Mouse (Mus musculus) liver, embryonic 14.5 days (tissue): ENCODE measurements around the gene Ebf1.

ENCODE experiments used
- CTCF ChIP-seq: IDR thresholded peaks from 2 replicates; pipeline ENCODE4 v1.5.1; 2016; ENCODE audit warnings: antibody characterized with exemption, low read depth, control low read depth
- EP300 ChIP-seq: IDR thresholded peaks from 2 replicates; pipeline ENCODE4 v1.6.1; 2016; ENCODE audit warnings: antibody characterized with exemption, low read depth

DNA sequence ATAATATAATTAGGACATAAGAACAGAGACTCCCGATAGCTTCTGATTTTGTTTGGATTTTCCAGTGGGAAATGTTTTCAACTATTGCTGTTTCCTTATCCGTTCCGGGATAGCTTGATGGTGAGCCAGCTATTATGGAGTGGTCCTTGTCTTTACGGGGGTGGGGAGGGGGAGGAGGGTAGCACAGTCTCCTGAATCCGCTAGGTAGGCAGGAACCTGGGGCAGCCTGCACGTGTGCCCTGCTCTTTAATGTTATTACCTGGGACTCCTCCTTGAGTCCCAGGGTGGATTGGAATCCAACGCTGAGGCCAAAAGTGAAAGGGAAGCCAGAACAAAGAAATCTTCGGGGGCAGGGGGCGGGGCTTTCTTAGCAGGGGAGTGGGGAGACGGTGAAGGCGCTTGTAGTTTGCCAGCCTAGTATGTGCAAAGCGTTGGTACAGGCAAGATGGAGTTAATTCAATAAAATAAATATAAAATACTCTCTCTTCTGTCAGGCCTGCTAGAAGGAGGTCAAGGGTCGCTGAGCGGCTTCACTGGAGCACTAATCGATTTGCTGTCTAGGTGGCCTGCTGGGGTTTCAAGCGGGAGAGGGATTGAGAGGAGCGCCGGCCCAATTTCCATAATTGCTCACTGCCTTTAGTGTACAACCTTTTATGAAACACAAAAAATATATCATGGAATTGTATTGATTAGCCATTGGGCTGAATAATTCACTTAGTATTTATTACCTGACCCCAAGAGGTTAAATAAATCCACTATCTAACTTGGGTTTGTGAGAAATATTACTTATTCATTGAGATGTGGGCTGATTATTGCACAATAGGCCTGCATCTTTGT is 65.8 kb downstream of the Ebf1 start:
- TF ChIP-seq CTCF = no peak
- no peak for TF ChIP-seq EP300
